Mouse (Mus musculus) telencephalon, adult 2 months (tissue): ENCODE results near the gene Ccdc162.

ENCODE experiments used
- DNase-seq: peaks from one replicate; pipeline ENCODE4 v3.0.0-alpha.2; 2011; ENCODE audit warnings: low read depth, low spot score

Gene Ccdc162

DNA sequence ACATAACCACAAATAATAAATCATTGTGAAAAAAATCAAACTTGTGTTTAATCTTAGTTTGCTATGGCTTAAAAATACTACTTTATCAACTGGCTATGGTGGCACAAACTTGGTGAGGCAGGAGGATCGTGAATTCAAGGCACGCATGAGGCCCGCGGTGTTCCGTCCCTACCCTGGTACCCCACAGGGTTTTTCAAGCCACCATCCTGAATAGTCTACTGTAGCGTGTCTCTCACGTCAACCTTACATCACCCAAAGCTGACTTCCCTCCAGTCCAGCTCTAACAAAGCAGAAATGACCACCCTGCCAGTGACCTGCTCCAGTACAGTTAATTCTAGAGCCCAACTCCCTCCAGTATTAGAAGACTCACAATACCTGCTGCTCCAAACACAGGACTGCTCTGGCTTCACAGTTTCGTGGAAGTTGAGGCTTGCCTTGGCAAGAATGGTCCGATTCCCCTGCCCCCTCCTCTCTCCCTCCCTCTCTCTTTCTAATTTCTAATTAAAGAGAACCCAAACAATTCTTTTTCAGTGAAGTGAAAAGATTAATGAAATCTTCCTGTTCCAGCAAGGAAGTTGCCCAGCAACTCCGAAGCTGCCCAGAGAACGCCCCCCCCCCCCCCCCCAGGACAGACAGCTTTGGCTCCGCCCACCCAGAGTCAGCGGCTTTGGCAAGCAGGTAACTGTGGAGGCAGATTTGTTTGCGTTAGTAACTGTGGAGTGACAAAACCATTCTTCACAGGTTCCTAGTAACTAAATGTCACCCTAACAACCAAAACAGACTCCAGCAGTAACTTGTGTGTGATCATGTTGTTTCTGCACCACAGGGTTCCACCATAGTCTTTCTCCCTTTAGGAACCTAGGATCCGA is at the start of gene Ccdc162:
Gene Ccdc162 (minus strand): TSS at position 606 of the 869 bp plus-strand sequence.
- DNase-seq = peak; percentile 23

- DNase-seq = no peak
Measured at GRCm38 (mm10) chr10:41765586-41765985, 49.2 kb upstream of the Ccdc162 start.

DNA sequence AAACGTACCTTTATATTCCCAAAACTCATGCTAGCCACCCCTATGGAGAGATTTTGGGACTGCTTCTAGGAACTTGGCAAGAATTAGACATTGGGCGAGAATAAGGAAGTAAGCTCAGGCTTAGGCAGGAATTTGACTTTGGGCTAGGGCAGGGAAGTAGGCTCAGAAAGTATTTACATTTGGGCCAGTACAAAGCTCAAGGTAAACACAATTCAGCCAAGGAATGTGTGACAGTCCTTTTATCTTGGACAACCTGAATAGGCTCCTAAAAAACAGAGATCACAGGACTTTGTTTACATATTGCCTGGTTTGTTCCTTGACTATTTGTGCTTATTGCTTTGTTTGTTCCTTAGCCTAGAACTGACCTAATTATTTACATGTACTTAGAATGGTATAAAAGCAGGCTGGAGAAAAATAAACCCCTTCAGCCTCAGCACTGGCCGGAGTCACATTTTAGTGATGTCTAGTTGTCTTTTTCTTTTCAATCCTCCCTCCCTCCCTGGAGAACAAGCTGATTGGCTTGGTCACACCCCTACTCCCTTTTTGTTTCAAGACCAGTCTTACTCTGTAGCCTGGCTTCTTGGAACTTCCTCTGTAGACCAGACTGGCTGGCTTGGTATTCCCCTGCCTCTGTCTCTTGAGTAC is 47.4 kb upstream of the Ccdc162 start:
- no peak for DNase-seq

DNA sequence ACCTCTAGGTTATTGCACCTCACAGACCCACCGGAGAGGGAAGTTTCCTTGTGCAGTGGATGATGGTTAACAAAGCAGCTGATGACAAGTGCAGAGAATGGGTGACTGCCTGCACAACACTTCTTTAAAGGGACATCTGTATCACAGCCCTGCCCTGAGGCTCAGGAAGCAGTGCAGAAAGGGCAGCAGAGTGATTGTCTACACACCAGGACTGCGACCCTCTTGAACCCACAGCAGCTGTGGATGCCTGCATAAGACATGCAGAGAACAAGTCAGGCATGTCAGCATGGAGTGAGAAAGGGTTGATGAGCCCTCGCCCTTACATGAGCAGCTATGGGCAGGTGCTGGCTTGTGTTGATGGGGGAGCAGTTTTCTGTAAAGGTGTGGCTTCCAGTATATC is 44.4 kb upstream of the Ccdc162 start:
- no peak for DNase-seq

GRCm38 (mm10) chr10:41758041-41758440 is 41.6 kb upstream of the Ccdc162 start:
- no peak for DNase-seq

DNA sequence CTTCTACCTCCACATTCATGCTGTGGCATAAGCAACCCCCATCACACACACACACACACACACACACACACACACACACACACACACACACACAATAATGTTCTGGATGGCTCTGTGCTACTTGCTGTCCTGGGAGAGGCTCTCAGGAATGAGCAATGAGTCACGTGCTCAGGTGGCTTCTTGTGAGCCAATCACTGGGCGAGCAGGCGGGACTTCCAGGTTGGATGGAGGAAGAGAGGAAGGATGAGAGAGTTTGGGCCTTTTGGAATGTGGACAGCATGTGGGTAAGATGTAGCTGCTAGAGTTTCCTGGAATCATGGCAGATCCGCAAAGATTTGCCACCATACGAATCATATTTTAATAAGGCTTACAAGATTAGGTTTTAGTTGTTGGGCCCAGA is 40.8 kb upstream of the Ccdc162 start:
- DNase-seq = no peak

DNA sequence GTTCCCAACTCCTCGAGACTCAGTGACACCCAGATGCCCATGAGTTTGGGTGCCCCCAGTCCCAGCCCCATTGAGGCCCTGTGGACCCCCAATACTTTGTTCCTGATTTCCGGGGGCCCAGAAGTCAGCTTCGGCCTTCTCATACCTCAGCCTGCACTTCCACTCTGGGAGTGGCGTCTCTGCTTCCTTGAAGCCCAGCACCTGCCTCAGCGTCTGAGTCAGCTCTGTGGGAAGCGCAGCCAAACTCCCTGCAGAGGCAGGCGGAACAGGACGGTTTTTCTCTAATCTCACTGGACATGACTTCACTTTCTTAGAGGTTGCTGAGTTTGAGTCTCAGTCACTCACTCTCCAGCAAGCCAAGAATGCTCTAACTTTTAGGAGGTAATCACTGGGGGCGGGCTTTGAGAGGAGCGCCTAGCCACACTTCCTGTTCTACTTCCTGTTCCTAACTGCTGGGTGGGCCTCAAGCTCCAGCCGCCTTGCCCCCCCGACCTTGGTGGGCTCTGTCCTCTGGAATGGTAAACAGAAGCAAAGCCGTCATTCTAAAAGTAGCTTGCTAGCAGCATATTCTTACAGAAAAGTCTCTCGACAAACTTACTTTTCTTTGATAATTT is 35.5 kb upstream of the Ccdc162 start:
- no peak for DNase-seq

- no peak for DNase-seq
Measured at GRCm38 (mm10) chr10:41749306-41749705, 32.9 kb upstream of the Ccdc162 start.

DNA sequence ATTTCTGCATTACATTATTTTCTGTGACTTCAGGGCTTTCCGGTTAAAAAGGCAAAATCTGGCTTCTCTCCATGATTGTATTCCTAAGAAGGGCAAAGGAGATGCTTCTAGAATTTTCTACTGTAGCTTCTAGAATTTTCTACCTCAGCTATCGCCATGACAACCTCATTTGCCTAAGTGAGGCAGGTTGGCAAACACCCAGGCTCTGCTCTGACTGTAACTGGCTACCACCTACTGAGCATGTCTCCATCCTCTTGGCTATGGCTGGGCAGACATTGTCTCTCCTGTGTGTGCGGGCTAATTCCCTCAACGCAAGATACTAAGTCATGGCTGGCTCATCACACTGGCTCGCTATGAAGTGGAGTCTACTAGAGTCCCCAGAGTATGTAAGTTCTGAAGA is 30.1 kb upstream of the Ccdc162 start:
- peak; percentile 63 for DNase-seq

GRCm38 (mm10) chr10:41744006-41744405 is 27.6 kb upstream of the Ccdc162 start:
- DNase-seq = no peak

DNA sequence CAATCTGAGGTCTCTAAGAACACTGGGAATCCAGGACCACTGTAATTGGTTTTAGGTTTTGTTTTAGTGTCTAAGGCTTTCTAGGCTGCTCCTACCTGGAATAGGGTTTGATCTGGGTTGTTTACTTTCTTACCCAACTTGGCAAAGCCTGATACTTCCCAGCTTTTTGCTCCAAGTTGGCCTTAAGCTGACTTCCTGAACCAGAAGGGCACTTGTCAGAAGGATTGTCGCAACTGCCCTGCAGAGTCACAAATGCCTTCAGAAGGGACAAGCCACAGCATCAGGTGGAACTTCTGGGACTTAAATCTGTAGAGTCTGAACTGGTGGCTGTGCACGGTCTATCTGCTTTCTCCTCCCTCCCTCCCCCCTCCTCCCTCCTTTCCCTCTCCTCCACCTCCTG is 23.8 kb upstream of the Ccdc162 start:
- no peak for DNase-seq

DNA sequence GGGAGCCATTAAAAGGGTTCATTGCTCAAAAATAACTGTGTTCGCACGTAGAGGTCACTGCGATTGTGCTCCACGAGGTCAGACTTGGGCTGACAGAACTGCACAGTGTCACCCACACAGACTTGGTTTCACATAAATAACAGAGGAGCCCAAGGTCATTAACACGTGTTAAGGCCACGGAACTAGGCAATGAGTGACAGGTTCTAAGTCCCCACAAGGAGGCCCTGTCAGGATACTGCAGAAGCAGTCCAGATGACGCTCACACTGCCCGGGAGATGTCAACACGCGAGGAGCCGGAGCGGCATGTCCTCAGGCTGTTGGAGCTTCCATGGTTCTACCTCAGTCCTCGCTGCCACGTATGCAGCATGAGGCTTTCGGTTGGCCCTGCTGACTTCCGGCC is 20.8 kb upstream of the Ccdc162 start:
- no peak for DNase-seq

GRCm38 (mm10) chr10:41735398-41735797 is 19.0 kb upstream of the Ccdc162 start:
- no peak for DNase-seq

GRCm38 (mm10) chr10:41733214-41733613 is 16.8 kb upstream of the Ccdc162 start:
- DNase-seq = no peak

GRCm38 (mm10) chr10:41731932-41732331 is 15.5 kb upstream of the Ccdc162 start:
- no peak for DNase-seq

DNA sequence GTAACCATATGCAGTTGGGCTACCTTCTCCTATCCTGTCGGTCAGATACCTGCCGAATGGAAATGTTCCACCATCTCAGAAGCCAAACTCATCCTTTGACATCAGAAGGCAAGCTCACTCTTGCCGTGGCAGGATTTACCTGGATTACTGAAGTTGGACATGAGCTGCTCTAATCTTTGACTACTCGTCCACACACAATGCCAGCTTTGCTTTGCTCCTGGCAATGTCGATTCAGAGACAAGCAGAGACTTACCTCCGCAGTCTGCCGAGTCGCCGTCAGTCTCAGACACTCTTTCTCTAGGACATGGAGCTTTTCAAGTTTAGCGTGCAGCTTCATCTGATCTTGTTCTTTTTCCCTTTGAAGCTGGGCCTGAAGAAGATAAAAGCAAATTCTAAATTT is 14.3 kb upstream of the Ccdc162 start:
- no peak for DNase-seq

- DNase-seq = no peak
Measured at GRCm38 (mm10) chr10:41726215-41726614, 9.8 kb upstream of the Ccdc162 start.

DNA sequence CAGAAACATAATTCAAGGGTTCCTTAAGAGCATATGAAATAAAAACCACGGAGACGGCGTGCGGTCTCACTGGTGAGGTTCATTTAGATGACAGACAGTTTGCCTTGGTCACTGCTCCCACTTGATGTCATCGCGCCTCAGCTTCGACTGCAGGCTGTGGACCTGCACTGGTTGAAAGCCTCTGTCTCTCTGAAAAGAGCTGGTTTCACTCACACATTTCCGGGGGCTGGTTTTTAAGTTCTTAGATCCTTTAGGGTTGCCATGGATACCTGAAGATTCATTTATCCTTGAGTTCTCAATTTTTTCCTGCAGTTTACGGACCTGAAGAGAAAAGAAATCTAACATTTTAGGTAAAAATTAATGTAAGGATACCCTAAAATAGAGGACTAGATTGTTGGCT is 3.2 kb upstream of the Ccdc162 start:
- peak; percentile 29 for DNase-seq

GRCm38 (mm10) chr10:41715557-41715956 is 877 bp downstream of the Ccdc162 start:
- DNase-seq = no peak

DNA sequence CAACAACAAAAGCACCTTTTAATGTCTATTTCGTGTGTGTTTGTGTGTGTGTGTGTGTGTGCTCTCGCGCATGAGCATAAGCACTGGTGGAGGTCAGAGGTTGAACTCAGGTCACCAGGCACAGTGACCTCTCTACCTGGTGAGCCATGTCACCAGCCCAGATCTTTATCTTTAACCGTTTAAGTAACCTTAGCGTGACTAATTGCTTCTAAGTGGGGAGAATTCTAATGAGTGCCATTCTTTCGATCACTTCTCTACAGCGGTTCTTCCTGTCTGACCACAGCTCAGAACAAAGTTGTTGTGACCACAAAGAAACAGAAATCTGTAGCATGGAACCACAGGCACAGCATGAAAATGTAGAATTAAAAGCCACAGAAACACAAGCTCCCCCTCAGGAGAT is 5.0 kb downstream of the Ccdc162 start:
- DNase-seq = no peak

- DNase-seq = no peak
Measured at GRCm38 (mm10) chr10:41710773-41711172, 5.7 kb downstream of the Ccdc162 start.

- DNase-seq = no peak
Measured at GRCm38 (mm10) chr10:41709341-41709740, 7.1 kb downstream of the Ccdc162 start.

- DNase-seq = no peak
Measured at GRCm38 (mm10) chr10:41699669-41700068, 16.8 kb downstream of the Ccdc162 start.
